Mouse (Mus musculus) spleen, postnatal 14 days (tissue): ENCODE results near the gene Il34.

Source experiments
- DNase-seq, 2 experiments: peaks; one replicate each; pipeline ENCODE4 v3.0.0; 2021 to 2022; ENCODE audit warnings: low spot score in 2 of 2

The Il34 gene

DNA sequence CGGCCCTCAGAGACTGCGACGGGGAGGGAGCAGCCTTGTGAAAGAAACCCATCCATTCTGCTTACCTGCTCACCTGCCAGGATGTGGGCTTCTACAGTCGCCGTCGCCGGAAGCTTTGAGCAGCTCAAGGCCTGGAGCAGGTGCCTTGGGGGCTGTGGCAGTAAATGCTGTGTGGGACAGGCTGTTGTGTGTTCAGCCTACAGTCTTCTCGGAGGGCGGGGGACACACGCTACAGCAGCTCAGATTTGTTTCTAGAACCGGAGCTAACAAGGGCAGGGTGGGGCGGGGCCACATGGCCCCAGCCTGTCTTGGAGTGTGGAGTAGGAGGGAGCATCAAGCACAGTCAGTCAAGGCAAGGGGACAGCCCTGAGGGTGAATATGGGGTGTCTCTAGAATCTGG lies at the start of gene Il34:
TSS of gene Il34 (minus strand) at position 256 of the 400 bp plus-strand sequence.
- DNase-seq, result no peak

DNA sequence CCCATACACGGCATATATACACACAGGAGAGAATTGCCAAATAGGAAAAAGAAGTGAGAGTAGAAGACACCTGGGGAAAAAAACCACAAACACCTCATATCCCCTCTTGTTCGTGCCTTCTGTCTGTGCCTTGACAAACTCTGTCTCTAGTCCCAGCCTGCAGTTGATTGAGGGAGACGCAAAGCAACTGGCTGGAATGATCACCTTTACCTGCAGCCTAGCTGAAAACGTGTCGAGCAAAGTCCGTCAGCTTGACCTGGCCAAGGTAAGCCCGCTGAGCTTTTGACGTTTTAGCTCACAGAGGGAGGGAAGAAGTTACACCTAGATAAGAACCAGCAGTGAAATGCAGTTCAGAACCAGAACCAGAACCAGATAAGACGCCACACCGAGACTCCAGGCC lies 45.5 kb upstream of the Il34 start:
- no peak for DNase-seq

DNA sequence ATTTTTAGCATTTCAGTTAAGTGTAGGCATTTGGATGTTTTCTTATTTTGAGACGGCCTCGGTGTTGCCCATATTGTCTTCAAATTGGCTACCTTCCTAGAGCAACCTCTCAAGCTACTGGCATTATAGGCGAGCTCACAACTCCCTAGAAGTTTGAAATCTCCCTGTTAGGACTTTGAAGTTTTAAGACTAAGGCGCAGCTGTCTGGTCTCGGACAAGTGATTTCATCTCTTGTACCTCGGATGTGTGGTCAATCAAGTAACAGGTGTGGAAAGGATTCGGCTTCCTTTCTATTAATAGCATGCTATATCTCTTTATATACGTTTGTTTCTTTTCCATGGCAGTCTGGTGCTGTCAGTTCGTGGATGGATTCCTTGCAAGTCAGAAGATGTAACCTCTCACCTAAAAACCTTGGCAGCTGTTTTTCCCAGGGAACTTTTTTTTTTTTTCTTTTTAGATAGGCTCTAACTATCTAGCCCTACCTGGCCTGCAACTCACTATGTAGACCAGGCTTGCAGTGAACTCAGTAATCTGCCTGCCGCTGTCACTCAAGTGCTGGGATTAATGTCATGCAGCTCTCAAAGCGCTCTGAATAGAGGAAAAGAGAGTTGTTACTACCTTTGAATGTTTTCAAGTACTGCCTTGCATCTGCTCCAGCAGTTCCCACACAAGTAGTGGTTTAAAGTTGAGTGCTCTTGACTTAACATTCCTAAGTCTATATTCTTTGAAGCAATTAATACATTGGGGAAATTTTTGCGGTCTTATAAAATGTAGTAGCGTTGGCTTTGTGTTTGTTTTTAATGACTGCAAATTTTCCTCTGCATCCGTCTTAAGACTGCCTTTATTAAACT lies 42.1 kb upstream of the Il34 start:
- DNase-seq, result no peak

DNA sequence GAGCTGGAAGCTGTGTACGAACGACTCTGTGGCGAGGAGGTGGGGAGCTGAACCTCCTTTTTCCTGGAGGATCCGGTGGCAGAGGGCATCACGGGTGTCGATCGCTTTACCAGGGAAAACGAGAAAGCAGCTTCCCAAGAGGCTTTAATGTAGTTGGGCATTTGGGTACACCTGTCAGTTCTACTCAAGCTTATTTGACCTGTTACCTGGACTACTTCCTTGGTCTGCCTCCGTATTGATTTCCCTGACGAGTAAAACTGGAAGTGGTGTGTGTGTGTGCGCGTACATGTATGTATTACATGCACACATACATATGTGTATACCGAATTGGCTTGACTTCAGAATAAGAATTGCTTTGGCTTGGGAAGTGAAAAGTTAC lies 41.4 kb upstream of the Il34 start:
- DNase-seq, result no peak

DNA sequence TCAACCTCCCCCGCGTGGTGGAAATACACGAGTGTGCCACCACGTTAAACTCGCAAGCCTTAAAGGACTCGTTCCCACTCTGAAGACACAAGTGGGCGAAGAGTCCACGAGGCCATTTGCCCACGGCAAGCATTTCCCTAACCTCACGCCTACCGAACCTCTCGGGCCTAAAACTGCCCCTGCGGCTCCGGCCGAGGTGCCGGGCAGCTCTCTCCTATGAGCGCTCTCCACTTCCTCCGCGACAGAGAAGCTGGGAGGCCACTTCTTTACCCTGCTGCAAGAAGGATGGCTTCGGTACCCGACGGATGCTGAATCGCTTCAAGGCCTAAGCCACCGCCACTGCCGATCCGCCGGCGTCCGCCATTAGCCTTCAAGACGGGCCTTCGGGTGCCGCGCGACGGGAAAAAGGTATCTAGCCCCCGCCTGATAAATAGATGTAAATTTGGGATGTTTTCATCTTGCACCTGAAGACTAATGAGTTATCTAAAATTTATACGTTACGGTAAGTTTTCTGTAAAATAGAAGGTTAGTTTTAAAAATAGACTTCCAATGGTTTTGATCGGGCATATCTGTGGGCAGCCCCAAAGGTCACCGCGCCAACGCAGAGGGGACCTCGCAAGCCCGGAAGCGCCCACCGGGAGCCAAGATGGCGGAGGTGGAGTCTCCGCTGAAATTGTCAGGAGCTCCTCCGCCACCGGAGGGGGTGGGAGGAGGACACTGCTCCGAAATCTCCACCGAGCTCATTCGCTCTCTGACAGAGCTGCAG lies 40.9 kb upstream of the Il34 start, which contains the start of the genes Cog4 and Sf3b3:
TSS of gene Cog4 (plus strand) at position 196 of the 766 bp plus-strand sequence.
TSS of gene Sf3b3 (minus strand) at position 383 of the 766 bp plus-strand sequence.
- DNase-seq, result peak; percentile 70 to 79

DNA sequence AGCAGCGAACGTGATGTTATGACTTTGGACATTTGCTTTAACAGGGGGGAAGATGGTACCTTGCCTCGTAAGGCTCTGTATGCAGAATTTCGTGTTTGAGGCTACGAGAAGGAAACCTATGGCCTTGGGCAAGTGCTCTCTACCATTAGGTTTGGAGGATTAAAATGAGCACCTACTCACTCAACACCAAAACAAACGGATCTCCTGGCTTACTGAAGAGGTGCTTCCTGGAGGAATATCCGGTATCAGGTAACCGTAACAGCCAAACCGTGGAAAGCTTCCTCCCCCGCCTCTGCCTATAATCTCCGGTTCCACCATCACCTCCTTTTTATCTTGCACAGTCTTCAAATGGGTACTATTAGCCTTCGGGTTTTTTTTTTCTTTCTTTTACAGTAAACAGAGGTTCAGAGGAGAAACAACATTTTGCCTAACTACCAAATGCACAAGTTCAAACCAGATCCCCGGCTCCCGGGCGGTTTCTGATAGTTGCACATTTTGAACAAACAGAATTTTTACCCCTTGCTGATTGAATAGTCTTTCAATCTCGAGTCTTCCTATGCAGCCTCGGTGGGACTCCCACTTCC lies 40.2 kb upstream of the Il34 start:
- DNase-seq, result no peak

DNA sequence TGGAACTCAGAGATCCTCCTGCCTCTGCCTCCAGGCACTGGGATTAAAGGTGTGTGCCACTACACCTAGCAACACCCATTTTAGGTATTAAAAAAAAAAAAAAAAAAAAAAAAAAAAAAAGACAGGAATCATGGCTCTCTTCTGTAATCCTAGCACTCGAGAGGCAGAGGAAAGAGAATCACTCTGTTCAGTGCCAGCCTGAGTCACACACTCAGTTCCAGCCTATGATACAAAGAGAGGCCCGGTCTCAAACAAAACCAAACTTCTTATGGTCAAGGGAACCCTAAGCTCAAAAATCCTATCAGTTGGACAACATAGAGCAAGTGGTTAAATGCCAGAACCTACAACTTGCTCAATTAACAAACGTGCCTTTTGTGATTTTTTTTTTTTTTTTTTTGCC lies 39.2 kb upstream of the Il34 start:
- no peak for DNase-seq

DNA sequence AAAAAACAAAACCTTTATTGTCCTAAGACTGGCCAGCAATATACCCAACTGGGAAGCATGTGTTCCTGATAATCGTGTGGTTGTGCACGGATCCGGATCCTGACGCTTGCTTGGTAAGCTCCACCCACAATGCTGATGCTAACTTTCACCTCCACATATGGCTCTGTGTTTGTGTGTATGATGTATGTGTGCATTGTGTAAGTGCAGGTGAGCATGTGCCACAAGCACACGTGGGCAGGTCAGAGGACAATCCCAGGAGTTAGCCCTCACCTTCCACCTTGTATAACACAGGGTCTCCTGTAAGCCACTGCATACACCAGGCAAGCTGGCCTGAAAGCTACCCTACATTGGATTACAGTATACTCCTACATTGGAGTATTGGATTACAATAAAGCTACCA lies 37.5 kb upstream of the Il34 start:
- no peak for DNase-seq

DNA sequence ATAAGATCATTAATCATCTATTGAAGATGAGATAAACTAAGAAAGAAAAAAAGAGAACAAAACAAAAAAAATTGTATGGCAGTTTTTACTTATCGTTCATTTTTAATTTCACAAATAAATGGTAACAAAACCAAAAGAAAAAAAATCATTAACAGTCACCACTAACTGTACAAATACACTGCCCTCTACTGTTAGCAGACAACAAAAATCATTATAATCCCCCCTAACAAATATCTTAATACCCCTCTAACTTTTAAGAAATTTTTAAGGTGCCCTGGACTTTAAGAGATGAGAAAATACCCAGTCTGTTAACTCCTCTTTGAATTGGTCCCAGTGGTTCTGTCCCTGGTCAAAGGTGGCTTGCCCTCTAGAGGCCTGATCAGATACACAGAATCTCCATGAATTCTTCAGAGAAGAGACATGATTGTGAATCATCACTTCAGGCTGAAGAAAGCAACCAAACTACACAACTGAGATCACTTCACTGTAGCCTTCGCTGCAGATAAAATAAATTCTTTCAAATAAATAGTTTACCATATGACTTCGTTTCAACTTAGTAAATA lies 36.4 kb upstream of the Il34 start:
- no peak for DNase-seq

DNA sequence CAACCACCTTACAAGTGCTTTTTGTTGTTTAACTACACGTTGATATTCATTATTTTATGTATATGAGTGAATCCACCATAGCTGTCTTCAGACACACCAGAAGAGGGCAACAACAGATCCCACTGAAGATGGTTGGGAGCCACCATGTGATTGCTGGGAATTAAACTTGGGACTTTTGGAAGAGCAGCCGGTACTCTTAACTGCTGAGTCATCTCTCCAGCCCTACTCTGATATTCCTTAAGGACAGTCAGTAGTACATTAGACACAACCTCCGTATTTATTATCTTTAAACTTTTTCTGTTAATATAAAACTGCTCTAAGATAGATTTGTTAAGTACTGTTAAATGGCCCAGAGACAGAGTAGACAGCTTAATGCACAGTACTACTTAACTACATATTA lies 26.2 kb upstream of the Il34 start:
- DNase-seq, result no peak

DNA sequence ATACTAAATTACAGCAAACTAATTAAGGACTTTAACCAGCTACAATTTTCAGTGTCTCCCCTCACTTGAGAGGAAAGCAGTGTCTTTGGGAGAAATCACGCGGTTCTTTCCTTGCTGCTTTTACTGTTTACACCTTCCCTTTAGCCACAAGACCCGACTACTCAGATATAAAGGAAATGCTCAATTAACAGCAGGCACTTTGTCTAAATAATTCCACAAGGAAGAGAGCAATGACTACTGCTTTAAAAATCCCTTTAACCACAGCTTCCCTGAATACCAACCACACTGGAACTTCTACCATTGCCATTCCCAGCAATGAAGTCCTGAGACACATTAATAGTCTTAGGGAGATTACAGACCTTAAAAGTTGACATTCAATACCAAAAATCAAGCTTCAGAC lies 22.8 kb upstream of the Il34 start:
- no peak for DNase-seq

DNA sequence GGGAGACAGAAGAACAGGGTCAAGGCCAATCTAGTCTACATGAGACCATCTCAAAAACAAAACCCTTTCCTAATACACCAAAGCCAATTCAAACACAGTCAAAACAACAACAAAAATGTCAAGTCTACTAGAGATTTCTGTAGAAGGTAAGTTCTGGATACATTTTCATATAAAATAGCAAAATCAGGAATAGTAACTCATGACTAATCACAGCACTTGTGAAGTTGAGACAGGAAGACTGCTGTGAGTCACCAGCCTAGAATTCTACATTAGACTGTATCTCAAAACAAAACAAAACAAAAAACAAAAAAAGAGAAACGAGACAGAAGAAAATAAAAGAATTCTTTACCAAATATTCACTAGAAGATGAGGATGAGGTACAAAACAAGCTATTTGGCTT lies 19.1 kb upstream of the Il34 start:
- no peak for DNase-seq

DNA sequence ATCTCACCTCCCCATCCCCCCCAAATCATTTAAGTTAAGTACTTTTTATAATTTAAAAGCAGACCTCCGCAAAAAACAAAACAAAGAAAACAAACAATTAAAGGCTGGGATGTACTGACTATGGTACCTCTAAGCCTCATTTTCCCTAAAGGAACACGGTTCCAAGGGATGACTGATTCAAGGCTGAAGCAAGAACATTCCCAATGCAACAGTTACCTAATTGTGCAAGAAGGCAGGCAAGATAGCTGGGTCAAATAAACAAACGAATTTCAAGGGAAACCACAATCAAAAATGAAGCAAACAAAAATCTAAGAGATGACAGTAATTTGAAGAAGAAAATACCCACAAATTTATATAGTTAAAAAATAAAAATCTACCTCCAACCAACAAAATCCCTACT lies 16.2 kb upstream of the Il34 start:
- DNase-seq, result no peak

DNA sequence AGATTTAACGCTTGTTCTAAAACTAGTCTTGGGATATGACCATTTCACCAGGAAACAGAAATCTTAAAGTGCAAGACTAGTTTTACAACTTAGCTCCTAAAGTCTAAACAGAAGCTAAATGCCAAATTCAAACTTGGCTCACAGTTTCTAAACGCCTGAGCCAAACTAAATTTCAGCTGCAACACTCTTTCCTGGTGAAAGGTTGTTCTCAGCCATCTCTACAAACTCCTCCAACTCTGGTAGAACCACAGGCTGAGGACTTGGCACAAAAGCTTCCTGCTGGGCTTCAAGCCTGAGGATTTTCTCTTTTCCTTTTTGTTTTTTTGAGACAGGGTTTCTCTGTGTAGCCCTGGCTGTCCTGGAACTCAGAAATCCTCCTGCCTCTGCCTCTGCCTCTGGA lies 14.5 kb upstream of the Il34 start:
- DNase-seq, result no peak

DNA sequence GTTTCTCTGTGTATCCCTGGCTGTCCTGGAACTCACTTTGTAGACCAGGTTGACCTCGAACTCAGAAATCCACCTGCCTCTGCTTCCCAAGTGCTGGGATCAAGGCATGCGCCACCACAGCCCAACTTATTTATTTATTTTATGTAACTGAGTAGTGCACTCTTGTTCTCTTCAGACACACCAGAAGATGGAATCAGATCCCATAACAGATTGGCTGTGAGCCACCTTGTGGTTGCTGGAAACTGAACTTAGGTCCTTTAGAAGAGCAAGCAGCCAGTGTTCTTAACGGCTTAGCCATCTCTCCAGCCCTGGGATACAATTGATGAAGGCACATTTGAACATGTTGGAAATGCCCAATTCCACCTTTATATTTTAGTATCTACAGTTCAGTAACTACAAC lies 12.9 kb upstream of the Il34 start:
- DNase-seq, result no peak

DNA sequence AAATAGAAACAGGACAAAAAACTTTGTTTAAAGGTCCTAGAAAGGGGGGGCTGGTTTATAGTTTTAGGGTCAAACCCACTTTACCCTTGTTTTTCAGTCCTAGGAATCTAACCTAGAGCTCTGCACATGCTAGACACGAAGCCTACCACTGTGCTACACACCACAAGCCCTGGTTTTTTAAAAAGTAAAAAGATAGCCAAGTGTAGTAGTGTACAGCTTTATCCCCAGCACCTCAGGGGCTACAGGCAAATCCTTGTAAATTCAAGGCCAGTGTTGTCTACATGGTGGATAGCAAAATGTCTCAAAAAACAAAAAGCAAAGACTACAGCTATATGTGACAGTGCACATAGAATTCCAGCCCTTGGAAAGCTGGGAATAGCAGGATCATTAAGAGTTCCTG lies 11.3 kb upstream of the Il34 start:
- DNase-seq, result no peak

DNA sequence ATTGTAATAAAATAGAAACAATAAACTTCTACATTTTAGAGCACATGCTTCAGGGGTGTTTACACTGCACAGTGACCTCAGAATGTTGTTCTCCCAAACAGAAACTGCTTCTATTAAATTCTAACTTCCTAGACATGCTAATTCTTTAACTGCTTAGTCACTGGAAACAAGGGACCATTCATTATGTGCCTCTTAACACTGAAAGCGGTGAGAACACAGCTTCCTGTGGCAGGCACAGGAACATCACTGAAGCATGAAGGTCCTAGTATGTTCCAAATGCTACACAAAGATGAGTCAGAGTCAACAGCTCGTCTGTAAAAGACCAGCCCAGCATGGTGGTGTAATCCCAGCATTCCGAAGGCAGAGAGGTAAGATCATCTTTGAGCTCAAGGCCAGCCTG lies 9.6 kb upstream of the Il34 start:
- no peak for DNase-seq

DNA sequence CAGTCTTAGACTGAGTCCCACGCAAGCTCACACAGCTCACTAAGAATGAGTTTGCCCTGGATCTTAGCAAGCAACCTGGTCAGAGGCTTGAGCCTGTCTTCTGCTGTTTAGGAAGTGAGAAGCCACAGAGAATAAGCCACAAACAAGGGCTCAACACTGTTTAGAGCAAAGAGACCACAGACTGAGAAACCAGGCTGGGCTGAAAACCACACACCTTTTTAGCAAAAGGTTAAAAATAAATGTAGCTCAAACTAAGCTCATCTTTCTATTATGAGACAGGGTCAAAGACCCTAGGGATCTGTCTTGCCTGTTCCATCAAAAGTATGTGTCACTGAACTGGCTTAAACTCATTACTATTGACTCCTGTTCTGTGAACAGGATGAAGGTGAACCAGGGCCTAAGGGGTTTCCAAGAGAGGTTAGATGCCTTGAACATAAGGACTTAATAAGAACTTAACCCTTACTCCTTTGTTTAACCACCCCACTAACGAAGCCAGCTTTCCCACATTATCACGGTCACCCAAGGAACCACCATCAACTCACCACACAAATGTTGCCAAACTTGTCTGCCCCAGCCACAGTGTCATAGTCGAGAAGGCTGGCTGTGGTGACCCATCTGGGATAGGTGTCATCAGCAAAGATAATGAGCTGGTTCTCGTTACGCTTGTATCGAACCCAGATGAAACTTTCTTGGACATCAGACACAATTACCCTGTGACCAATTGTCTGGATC lies 7.5 kb upstream of the Il34 start:
- DNase-seq, result no peak

DNA sequence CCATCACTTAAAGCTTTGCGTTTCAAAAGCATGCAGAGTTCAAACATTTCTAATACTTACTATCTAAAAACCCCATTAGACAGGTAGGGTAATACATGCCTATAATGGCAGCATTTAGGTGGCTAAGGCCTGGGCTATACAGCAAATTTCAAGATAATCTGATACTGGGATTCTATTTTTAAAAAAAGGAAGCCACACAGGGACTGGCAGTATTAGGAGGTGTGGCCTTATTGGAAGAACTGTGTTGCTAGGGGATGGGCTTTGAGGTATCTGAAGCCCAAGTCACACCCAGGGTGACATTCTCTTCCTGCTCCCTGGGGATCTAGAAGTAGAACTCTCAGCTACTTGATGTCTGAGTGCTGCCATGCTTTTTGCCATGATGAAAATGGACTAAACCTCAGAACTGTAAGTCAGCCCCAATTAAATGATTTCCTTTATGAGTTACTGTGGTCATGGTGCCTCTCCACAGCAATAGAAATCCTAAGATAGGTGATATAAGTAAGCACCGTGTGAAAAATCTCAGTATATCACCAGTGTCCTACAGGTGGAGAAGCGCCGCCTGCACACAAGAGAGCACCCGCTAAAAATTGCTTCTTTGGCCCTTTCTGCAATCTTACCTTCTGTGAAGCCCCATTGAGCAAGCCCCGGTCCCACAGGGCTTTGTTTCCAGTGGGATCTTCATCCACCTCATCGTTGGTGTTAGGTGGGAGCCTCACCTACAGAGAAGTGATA lies 6.8 kb upstream of the Il34 start:
- no peak for DNase-seq

DNA sequence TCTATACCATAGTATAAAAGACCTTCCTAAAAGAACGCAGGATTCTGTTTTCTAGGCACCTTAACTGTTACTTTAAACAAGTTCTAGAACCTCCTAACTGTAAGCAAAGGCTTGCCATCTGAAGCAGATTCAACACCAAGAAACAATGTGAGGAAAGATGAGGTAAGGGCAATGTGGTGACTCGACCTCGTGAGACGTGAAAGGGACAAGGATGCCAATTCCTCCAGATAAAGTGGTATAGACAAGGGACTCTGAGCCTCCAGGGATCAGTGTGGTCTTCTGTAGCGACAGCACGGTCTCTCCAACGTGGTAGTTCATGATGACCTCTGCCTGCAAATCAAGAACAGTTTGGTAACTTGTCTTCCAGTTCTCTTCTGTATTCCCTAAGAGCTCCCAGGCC lies 6.1 kb upstream of the Il34 start:
- DNase-seq, result no peak

DNA sequence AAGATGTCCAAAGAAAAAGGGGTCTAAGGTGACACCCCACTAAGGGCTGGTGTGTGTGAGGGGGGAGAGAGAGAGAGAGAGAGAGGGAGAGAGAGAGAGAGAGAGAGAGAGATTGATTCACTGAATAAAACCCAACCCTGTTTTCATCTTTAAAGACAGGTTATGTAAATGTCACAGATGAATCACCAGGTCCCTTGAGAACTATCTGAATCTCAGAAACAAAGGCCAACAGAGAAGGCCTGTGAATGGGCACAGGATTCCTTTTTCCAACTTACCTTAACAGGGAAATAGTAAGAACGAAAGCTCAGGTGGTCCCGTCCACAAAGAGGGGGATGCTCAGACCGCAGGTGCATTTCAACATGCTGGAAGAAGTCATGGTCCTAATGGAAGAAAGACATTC lies 5.4 kb upstream of the Il34 start:
- DNase-seq, result no peak
